Mouse (Mus musculus): Measurements from ENCODE around the gene Cdc42ep4. TPM values are rescaled to one million over a fixed set of nuclear protein-coding genes. Genes with fewer than 3 reads are reported as not detected.
A peak's percentile ranks its signal among the peaks of the same experiment; 100 is the strongest.

The Cdc42ep4 gene
- total RNA-seq, 1 experiment: 17.8 TPM

GRCm38 (mm10) chr11:113691851-113692250 is 59.8 kb downstream of the Cdc42ep4 start:
- no peak for TF ChIP-seq ZNF384 (IDR thresholded peaks at IDR 0.05; ENCODE audit: low read depth, low read length)
- no peak for TF ChIP-seq ZC3H11A (IDR thresholded peaks at IDR 0.05; ENCODE audit: borderline replicate concordance, low read depth, low read length)
- no peak for TF ChIP-seq CHD2 (IDR thresholded peaks at IDR 0.05; ENCODE audit: low read depth, low read length)
- no peak for TF ChIP-seq MAFK (IDR thresholded peaks at IDR 0.05; ENCODE audit: insufficient read depth, low read depth, low read length)
- TF ChIP-seq HCFC1 (IDR thresholded peaks at IDR 0.05; ENCODE audit: borderline replicate concordance, insufficient read depth, low read length): no peak

GRCm38 (mm10) chr11:113691318-113691717 is 60.4 kb downstream of the Cdc42ep4 start:
- H3K9ac ChIP-seq (ENCODE audit: insufficient read depth, low read depth, low read length, poor library complexity, severe bottlenecking): no peak overlapping the region
- TF ChIP-seq ZNF384 (IDR thresholded peaks at IDR 0.05; ENCODE audit: low read depth, low read length) (no peak), ZC3H11A (IDR thresholded peaks at IDR 0.05; ENCODE audit: borderline replicate concordance, low read depth, low read length) (no peak), CHD2 (IDR thresholded peaks at IDR 0.05; ENCODE audit: low read depth, low read length) (no peak), HCFC1 (IDR thresholded peaks at IDR 0.05; ENCODE audit: borderline replicate concordance, insufficient read depth, low read length) (no peak), MAFK (IDR thresholded peaks at IDR 0.05; ENCODE audit: insufficient read depth, low read depth, low read length) (no peak)
- no peaks in the 10 kb centered on the region for H3K9me3 ChIP-seq (ENCODE audit: control insufficient read depth, insufficient read depth, low read depth, low read length)
- H3K4me3 ChIP-seq (ENCODE audit: insufficient read depth in 1 of 2, low read depth in 1 of 2, low read length in 2 of 2, poor library complexity in 1 of 2, severe bottlenecking in 1 of 2): no peak overlapping the region
- in situ Hi-C loops (cut with MboI; ENCODE audit: low sequenced_read_pairs in 2 of 2, unreplicated experiment in 2 of 2): no loop called here
- DNase-seq (ENCODE audit: low read depth, low spot score): no peak
- H3K27ac ChIP-seq (ENCODE audit: insufficient read depth, low read depth, low read length, poor library complexity, severe bottlenecking): no peak overlapping the region
- peaks cover 2 to 5% of the 10 kb centered on the region in 2 experiments; a peak in 3 of 4 replicates for H3K4me1 ChIP-seq (ENCODE audit: control insufficient read depth in 2 of 2, insufficient read depth in 2 of 2, low read length in 2 of 2, poor library complexity in 1 of 2)
- H3K36me3 ChIP-seq (ENCODE audit: control insufficient read depth, insufficient read depth, low read length, poor library complexity, severe bottlenecking): peaks cover 38% of the 10 kb centered on the region

More at GRCm38 (mm10) chr11:113691851-113692250, 59.8 kb downstream of the Cdc42ep4 start:
- H3K4me1 ChIP-seq (ENCODE audit: control insufficient read depth in 2 of 2, insufficient read depth in 2 of 2, low read length in 2 of 2, poor library complexity in 1 of 2): peaks cover 2 to 4% of the 10 kb centered on the region in 2 experiments; a peak in 3 of 4 replicates
- H3K9me3 ChIP-seq (ENCODE audit: control insufficient read depth, insufficient read depth, low read depth, low read length): no peaks in the 10 kb centered on the region
- DNase-seq (ENCODE audit: low read depth, low spot score): no peak
- no peak overlapping the region for H3K27ac ChIP-seq (ENCODE audit: insufficient read depth, low read depth, low read length, poor library complexity, severe bottlenecking)
- in situ Hi-C loops (cut with MboI; ENCODE audit: low sequenced_read_pairs in 2 of 2, unreplicated experiment in 2 of 2): no loop called here
- peaks cover 40% of the 10 kb centered on the region for H3K36me3 ChIP-seq (ENCODE audit: control insufficient read depth, insufficient read depth, low read length, poor library complexity, severe bottlenecking)
- no peak overlapping the region for H3K4me3 ChIP-seq (ENCODE audit: insufficient read depth in 1 of 2, low read depth in 1 of 2, low read length in 2 of 2, poor library complexity in 1 of 2, severe bottlenecking in 1 of 2)
- no peak overlapping the region for H3K9ac ChIP-seq (ENCODE audit: insufficient read depth, low read depth, low read length, poor library complexity, severe bottlenecking)

GRCm38 (mm10) chr11:113690506-113690905 is 61.2 kb downstream of the Cdc42ep4 start:
- in situ Hi-C loops (cut with MboI; ENCODE audit: low sequenced_read_pairs in 2 of 2, unreplicated experiment in 2 of 2): no loop called here
- H3K36me3 ChIP-seq (ENCODE audit: control insufficient read depth, insufficient read depth, low read length, poor library complexity, severe bottlenecking): peaks cover 36% of the 10 kb centered on the region

GRCm38 (mm10) chr11:113687031-113687430 is 64.7 kb downstream of the Cdc42ep4 start:
- in situ Hi-C loops (cut with MboI; ENCODE audit: low sequenced_read_pairs in 2 of 2, unreplicated experiment in 2 of 2): no loop called here
- TF ChIP-seq ZNF384 (IDR thresholded peaks at IDR 0.05; ENCODE audit: low read depth, low read length) (no peak), ZC3H11A (IDR thresholded peaks at IDR 0.05; ENCODE audit: borderline replicate concordance, low read depth, low read length) (no peak), MAFK (IDR thresholded peaks at IDR 0.05; ENCODE audit: insufficient read depth, low read depth, low read length) (no peak), CHD2 (IDR thresholded peaks at IDR 0.05; ENCODE audit: low read depth, low read length) (no peak), HCFC1 (IDR thresholded peaks at IDR 0.05; ENCODE audit: borderline replicate concordance, insufficient read depth, low read length) (no peak)
- Histone ChIP-seq H3K36me3 (ENCODE audit: control insufficient read depth, insufficient read depth, low read length, poor library complexity, severe bottlenecking) (peaks cover 24% of the 10 kb centered on the region), H3K9ac (ENCODE audit: insufficient read depth, low read depth, low read length, poor library complexity, severe bottlenecking) (no peak overlapping the region), H3K27ac (ENCODE audit: insufficient read depth, low read depth, low read length, poor library complexity, severe bottlenecking) (no peak overlapping the region), H3K4me1 (ENCODE audit: control insufficient read depth in 2 of 2, insufficient read depth in 2 of 2, low read length in 2 of 2, poor library complexity in 1 of 2) (peaks cover 2 to 5% of the 10 kb centered on the region in 2 experiments; a peak in 3 of 4 replicates), H3K4me3 (ENCODE audit: insufficient read depth in 1 of 2, low read depth in 1 of 2, low read length in 2 of 2, poor library complexity in 1 of 2, severe bottlenecking in 1 of 2) (no peak overlapping the region; a peak in 1 of 4 replicates), H3K9me3 (ENCODE audit: control insufficient read depth, insufficient read depth, low read depth, low read length) (no peaks in the 10 kb centered on the region)
- peak; percentile 62 for DNase-seq (ENCODE audit: low read depth, low spot score)

More at GRCm38 (mm10) chr11:113690506-113690905, 61.2 kb downstream of the Cdc42ep4 start:
- TF ChIP-seq ZC3H11A (IDR thresholded peaks at IDR 0.05; ENCODE audit: borderline replicate concordance, low read depth, low read length) (no peak), CHD2 (IDR thresholded peaks at IDR 0.05; ENCODE audit: low read depth, low read length) (no peak), MAFK (IDR thresholded peaks at IDR 0.05; ENCODE audit: insufficient read depth, low read depth, low read length) (no peak), HCFC1 (IDR thresholded peaks at IDR 0.05; ENCODE audit: borderline replicate concordance, insufficient read depth, low read length) (no peak)
- no peak overlapping the region for H3K4me3 ChIP-seq (ENCODE audit: insufficient read depth in 1 of 2, low read depth in 1 of 2, low read length in 2 of 2, poor library complexity in 1 of 2, severe bottlenecking in 1 of 2)
- H3K9me3 ChIP-seq (ENCODE audit: control insufficient read depth, insufficient read depth, low read depth, low read length): no peaks in the 10 kb centered on the region
- DNase-seq (ENCODE audit: low read depth, low spot score): no peak
- H3K4me1 ChIP-seq (ENCODE audit: control insufficient read depth in 2 of 2, insufficient read depth in 2 of 2, low read length in 2 of 2, poor library complexity in 1 of 2): peaks cover 2 to 5% of the 10 kb centered on the region in 2 experiments; a peak in 3 of 4 replicates
- no peak overlapping the region for H3K27ac ChIP-seq (ENCODE audit: insufficient read depth, low read depth, low read length, poor library complexity, severe bottlenecking)
- H3K9ac ChIP-seq (ENCODE audit: insufficient read depth, low read depth, low read length, poor library complexity, severe bottlenecking): no peak overlapping the region
